Mouse (Mus musculus): Measurements from ENCODE around the gene Mfng. TPM values are rescaled to one million over a fixed set of nuclear protein-coding genes. Genes with fewer than 3 reads are reported as not detected.

Gene Mfng
- 78.0 and 98.3 TPM in 2 replicates for polyA plus RNA-seq (2012; rRNA removed)

DNA sequence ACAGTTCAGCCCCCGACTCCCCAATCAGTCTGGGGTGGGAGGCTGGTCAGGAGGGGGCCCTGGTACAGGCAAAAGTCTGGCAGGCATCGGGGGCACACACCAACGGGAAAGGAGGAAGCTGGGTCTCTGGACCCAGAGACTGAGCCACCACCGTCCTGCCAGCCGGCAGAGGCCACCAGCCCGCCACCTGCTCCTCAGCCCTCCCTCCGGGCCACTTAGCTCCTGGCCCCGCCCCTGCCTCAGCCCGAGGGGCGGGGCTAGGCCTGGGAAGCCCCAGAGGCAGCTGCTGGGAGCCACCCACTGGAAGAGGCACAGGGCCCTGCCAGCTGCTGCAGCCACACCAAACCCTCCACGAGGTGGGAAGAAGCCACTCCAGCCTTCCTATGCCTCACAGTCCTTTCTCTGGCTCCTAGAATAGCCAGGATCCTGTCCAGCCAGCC is at the start of gene Mfng:
Gene Mfng, minus strand, starts transcription at position 186 of the 440 bp plus-strand sequence.
- peak; percentile 89 for TF ChIP-seq POLR2A (IDR thresholded peaks at IDR 0.05; ENCODE audit: borderline replicate concordance, extremely low read depth, low read depth, low read length)
- TF ChIP-seq CTCF (IDR thresholded peaks at IDR 0.05; ENCODE audit: insufficient read depth, low read length) = no peak
- H3K4me3 ChIP-seq (replicated peaks; ENCODE audit: extremely low read depth, low read depth, low read length) = peak within 1 kb of the TSS; percentile 63
- 2% methylated on average over 11 of the region's 11 CpGs for WGBS
- H3K4me1 ChIP-seq (ENCODE audit: control insufficient read depth, insufficient read depth, low read length) = peaks cover 11% of the 10 kb centered on the region
- peak; percentile 76 for DNase-seq

DNA sequence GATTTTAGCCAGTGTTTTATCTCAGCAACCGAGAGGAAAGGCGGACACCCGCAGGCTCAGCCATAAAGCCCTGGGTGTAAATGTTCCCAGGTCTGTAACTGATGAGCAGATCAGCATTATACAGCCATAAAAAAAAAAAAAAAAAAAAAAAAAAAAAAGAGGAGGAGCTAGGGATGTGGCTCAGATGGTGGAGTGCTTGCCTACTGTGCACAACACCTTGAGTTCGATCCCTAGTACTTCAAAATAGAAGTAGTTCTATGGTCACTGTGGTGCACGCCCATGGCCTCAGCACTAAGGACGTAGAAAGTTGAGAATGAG is 42.8 kb upstream of the Mfng start:
- Histone ChIP-seq H3K4me1 (ENCODE audit: control insufficient read depth, insufficient read depth, low read length) (peaks cover 9% of the 10 kb centered on the region; the same call in 1 of the 2 replicates), H3K4me3 (replicated peaks; ENCODE audit: extremely low read depth, low read depth, low read length) (no peak overlapping the region)
- DNase-seq = no peak
- WGBS = 48% methylated on average over 6 of the region's 6 CpGs
- TF ChIP-seq CTCF (IDR thresholded peaks at IDR 0.05; ENCODE audit: insufficient read depth, low read length) (no peak), POLR2A (IDR thresholded peaks at IDR 0.05; ENCODE audit: borderline replicate concordance, extremely low read depth, low read depth, low read length) (no peak)

DNA sequence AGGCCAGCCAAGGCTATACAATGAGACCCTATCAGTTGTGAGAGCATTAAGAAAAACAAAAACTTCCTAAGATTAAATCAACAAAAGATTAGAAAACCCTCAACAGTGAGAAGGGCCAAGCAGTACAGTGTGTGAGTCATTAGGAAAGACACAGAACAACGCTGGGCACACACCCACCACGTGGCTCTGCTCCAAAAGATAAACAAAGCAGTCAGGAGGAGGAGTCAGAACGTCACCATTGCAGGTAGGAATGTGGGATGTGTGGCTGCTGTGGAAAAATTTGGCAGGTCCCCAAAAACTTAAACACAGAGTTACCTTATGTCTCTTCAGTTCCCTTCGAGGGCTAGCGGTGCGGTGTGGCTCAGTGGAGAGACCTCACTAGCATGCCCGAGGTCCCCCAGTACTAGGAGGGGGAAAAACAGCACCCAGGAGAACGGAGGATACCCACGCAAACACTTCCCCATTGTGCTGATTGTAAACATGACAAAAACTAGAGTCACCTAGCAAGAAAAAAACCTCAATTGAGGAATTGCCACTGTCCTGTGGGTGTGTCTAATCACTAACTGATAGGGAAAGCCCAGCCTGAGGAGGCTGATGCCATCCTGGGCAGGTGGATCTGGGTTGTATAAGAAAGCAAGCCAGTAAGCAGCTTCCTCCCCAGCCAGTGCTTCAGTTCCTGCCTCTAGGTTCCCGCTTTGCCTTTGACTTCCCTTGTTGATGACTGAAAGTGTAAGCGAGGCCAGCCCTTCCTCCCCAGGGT is 42.2 kb upstream of the Mfng start:
- TF ChIP-seq POLR2A (IDR thresholded peaks at IDR 0.05; ENCODE audit: borderline replicate concordance, extremely low read depth, low read depth, low read length) = no peak
- Histone ChIP-seq H3K4me3 (replicated peaks; ENCODE audit: extremely low read depth, low read depth, low read length) (no peak overlapping the region), H3K4me1 (ENCODE audit: control insufficient read depth, insufficient read depth, low read length) (peaks cover 9% of the 10 kb centered on the region; the same call in 1 of the 2 replicates)
- DNase-seq = peak; percentile 60
- 12% methylated on average over 11 of the region's 11 CpGs for WGBS

DNA sequence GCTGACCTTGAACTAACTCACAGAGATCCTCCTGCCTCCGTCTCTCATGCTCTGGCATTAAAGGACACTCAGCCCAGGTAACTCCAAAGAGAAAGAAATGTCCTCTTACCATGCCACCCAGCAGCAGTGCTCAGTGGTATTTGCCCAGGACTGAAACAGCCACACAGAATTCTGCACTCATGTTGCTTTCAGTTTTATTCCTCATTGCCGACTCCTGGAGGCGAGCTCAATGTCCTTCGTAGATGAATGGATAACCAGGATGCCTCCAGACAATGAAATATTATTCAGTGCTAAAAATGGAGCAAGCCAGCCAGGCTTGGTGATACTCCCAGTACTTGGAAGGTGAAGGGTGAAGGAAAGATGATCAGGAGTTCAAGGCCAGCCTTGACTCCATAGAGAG is 40.3 kb upstream of the Mfng start:
- WGBS = 66% methylated on average over 4 of the region's 4 CpGs
- no peak for DNase-seq
- TF ChIP-seq CTCF (IDR thresholded peaks at IDR 0.05; ENCODE audit: insufficient read depth, low read length) = no peak
- TF ChIP-seq POLR2A (IDR thresholded peaks at IDR 0.05; ENCODE audit: borderline replicate concordance, extremely low read depth, low read depth, low read length) = no peak
- Histone ChIP-seq H3K4me1 (ENCODE audit: control insufficient read depth, insufficient read depth, low read length) (peaks cover 12% of the 10 kb centered on the region), H3K4me3 (replicated peaks; ENCODE audit: extremely low read depth, low read depth, low read length) (no peak overlapping the region)

DNA sequence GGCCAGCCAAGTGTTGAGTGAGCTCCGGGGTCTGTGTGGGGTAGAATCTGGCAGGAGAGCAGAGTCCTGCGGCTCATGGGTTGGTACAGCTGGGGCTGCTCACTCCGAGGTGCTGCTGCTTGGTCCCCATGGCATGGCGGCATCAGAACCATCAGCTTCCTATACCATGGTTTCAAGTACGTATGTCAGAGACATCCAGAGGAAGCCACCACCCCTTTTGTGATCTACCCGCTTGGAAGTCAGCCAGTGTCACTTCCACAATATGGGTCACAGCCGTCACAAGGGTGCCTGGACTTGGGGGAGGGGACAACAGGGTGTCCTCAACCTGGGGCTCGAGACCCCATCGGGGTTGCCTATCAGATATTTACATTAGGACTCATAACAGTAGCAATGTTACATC is 36.9 kb upstream of the Mfng start:
- 31% methylated on average over 9 of the region's 9 CpGs for WGBS
- DNase-seq = no peak
- TF ChIP-seq CTCF (IDR thresholded peaks at IDR 0.05; ENCODE audit: insufficient read depth, low read length) (no peak), POLR2A (IDR thresholded peaks at IDR 0.05; ENCODE audit: borderline replicate concordance, extremely low read depth, low read depth, low read length) (no peak)
- Histone ChIP-seq H3K4me1 (ENCODE audit: control insufficient read depth, insufficient read depth, low read length) (peaks cover 6% of the 10 kb centered on the region), H3K4me3 (replicated peaks; ENCODE audit: extremely low read depth, low read depth, low read length) (no peak overlapping the region)

DNA sequence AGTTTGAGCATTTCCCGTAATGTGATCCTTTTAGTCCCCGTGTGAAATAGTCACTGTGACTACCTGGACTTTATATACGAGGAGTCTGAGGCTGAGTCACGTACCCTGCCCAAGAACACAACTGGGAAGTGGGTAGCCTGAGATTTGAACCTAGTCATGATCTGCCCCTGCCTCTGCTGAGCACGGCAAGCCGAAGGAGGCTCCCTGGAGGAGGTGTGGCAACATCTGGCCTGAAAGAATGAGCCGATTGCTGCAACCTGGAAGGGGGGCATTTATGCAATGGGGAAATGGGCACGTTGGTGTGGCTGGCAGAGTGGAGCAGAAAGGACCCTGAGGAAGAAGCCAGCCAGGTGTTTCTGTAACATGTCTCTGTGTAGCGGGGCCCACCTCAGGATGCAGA is 36.5 kb upstream of the Mfng start:
- TF ChIP-seq POLR2A (IDR thresholded peaks at IDR 0.05; ENCODE audit: borderline replicate concordance, extremely low read depth, low read depth, low read length) = no peak
- TF ChIP-seq CTCF (IDR thresholded peaks at IDR 0.05; ENCODE audit: insufficient read depth, low read length) = no peak
- no peak for DNase-seq
- Histone ChIP-seq H3K4me3 (replicated peaks; ENCODE audit: extremely low read depth, low read depth, low read length) (no peak overlapping the region), H3K4me1 (ENCODE audit: control insufficient read depth, insufficient read depth, low read length) (peaks cover 6% of the 10 kb centered on the region)
- WGBS = 38% methylated on average over 9 of the region's 9 CpGs

DNA sequence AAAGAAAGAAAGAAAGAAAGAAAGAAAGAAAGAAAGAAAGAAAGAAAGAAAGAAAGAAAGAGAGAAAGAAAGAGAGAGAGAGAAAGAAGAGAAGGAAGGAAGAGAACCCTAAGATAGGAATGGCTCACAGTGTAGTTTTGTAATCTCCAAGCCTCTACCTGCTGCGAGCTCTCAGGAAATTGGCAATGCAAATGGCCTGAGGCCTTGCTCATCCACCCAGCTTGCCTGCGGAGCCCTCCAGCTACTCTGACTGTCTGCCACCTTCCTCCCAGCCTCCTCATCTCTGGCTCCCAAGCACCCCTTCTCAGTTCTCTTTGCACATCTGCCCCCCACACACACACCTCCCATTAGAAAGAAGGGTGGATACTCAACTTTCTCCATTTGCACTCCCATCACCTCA is 35.7 kb upstream of the Mfng start:
- 87% methylated on average over 2 of the region's 2 CpGs for WGBS
- no peak for DNase-seq
- TF ChIP-seq CTCF (IDR thresholded peaks at IDR 0.05; ENCODE audit: insufficient read depth, low read length) (no peak), POLR2A (IDR thresholded peaks at IDR 0.05; ENCODE audit: borderline replicate concordance, extremely low read depth, low read depth, low read length) (no peak)
- no peak overlapping the region for H3K4me3 ChIP-seq (replicated peaks; ENCODE audit: extremely low read depth, low read depth, low read length)
- H3K4me1 ChIP-seq (ENCODE audit: control insufficient read depth, insufficient read depth, low read length) = peaks cover 6% of the 10 kb centered on the region

DNA sequence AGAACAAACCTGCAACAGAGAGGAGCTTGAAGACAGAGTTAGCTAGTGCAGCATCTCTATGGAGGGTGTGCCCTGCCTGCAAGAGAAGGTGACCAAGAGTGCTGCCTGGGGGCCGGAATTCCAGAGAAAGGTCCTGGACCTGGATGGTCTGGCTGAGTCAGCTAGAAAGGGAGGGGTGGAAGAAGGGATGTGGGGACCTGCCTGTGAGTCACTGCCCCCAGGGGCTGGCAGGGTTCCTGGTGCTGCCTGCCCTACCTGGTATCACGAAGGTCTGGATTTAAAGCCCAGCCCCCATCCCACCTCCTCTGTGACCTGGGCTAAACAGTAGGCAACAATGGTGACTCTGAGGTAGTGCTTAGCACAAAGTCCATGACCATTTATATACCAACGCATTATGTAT is 33.9 kb upstream of the Mfng start:
- no peak for TF ChIP-seq CTCF (IDR thresholded peaks at IDR 0.05; ENCODE audit: insufficient read depth, low read length)
- TF ChIP-seq POLR2A (IDR thresholded peaks at IDR 0.05; ENCODE audit: borderline replicate concordance, extremely low read depth, low read depth, low read length) = no peak
- 74% methylated on average over 3 of the region's 3 CpGs for WGBS
- no peak overlapping the region for H3K4me3 ChIP-seq (replicated peaks; ENCODE audit: extremely low read depth, low read depth, low read length)
- peaks cover 6% of the 10 kb centered on the region for H3K4me1 ChIP-seq (ENCODE audit: control insufficient read depth, insufficient read depth, low read length)
- DNase-seq = no peak

DNA sequence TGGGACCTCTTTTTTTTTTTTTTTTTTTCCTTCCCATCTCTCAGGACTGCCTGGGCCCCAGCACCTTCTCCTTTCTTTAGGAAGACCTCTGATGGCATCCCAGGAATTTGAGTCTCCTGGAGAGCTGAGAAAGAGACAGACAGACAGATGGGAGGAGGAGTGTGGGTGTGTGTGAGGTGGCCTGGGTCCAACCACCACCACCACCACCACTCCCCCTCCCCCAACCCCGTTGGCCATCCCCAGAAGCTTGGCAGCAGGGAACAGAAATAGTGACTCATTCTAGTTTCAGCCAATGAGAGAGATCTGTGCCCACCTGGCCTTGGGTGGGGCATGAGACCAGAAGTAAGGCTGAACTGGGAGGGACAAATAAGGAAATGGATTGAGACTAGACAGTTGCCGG is 33.3 kb upstream of the Mfng start:
- DNase-seq = no peak
- Histone ChIP-seq H3K4me3 (replicated peaks; ENCODE audit: extremely low read depth, low read depth, low read length) (no peak overlapping the region), H3K4me1 (ENCODE audit: control insufficient read depth, insufficient read depth, low read length) (peaks cover 6% of the 10 kb centered on the region)
- TF ChIP-seq CTCF (IDR thresholded peaks at IDR 0.05; ENCODE audit: insufficient read depth, low read length) (no peak), POLR2A (IDR thresholded peaks at IDR 0.05; ENCODE audit: borderline replicate concordance, extremely low read depth, low read depth, low read length) (no peak)
- WGBS = 25% methylated on average over 2 of the region's 2 CpGs

DNA sequence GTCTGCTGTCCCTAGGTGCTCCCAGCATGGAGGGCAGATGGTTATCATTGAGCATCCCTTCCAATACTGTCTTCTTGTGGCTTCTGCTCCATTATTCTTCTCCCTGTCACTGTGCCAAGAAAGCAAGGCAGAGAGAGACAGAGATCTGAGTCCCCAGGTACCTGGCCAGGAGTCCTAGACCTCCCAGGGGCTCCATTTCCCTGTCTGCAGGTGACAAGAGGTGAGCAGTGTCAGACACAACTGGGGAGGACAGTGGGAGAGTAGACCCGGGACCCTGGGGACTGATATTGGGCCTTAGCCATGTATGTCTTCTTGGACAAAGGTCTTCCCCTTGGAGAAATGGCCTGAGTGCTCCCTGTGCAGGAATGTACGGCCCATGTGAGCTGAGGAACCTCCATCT is 32.1 kb upstream of the Mfng start:
- WGBS = 79% methylated on average over 2 of the region's 2 CpGs
- no peak for DNase-seq
- TF ChIP-seq POLR2A (IDR thresholded peaks at IDR 0.05; ENCODE audit: borderline replicate concordance, extremely low read depth, low read depth, low read length) (no peak), CTCF (IDR thresholded peaks at IDR 0.05; ENCODE audit: insufficient read depth, low read length) (no peak)
- Histone ChIP-seq H3K4me3 (replicated peaks; ENCODE audit: extremely low read depth, low read depth, low read length) (no peak overlapping the region), H3K4me1 (ENCODE audit: control insufficient read depth, insufficient read depth, low read length) (peaks cover 6% of the 10 kb centered on the region)

Measured in lung, adult 2 months (tissue).